11 mouse cellular contexts compared by ENCODE assay signal in the genomic region with DNA sequence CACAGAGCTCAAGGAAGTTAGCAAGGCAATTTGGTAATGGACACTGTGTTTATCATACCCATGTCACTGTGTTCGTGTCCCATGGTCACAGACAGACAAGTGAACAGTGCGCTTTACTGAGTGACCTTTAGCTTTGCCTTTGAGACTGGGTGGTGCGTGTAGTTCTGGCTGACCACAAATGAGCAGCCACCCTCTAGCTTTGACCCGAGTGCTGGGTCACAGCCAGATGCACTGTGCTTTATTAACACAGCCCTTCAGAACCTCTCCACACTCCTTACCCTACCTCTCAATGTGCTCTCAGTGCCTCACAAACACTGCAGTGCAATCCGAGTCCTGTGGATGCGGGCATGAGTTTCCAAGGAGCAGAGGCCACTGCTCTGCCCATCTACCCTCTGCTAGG. TPM values are rescaled to one million over a fixed set of nuclear protein-coding genes. Genes with fewer than 3 reads are reported as not detected.
DNase-seq lines count a peak whose midpoint lies in the region; ATAC-seq and TF ChIP-seq lines count a peak whose summit lies in the region.
"Had no signal": no experiment of that assay in that cellular context is flagged by ENCODE, and none has a peak within 500 bp of the region (broad histone marks: within the 10 kb centered on the region; RNA-seq: fewer than 3 reads in every experiment).

No protein-coding gene starts in this region.

- no peak overlapping the region for H3K9ac ChIP-seq in intestine, embryonic 16.5 days (ENCODE audit: low read depth, low read length)
- H3K9ac ChIP-seq in intestine, embryonic 15.5 days: no peak overlapping the region
- no peak overlapping the region for H3K9ac ChIP-seq in kidney, postnatal 0 days (ENCODE audit: low read depth, low read length)
- H3K9ac ChIP-seq in hindbrain, embryonic 12.5 days: no peak overlapping the region
- H3K9ac ChIP-seq: heart, embryonic 13.5 days; midbrain, embryonic 13.5 days had no signal

- no peak overlapping the region for H3K4me2 ChIP-seq in intestine, embryonic 16.5 days (ENCODE audit: low read depth, low read length)
- H3K4me2 ChIP-seq in intestine, embryonic 15.5 days (replicated peaks): no peak overlapping the region
- no peak overlapping the region for H3K4me2 ChIP-seq in kidney, postnatal 0 days (ENCODE audit: low read length)
- no peak overlapping the region for H3K4me2 ChIP-seq in hindbrain, embryonic 12.5 days (replicated peaks)
- H3K4me2 ChIP-seq: heart, embryonic 13.5 days; midbrain, embryonic 13.5 days had no signal

- DNase-seq in kidney, postnatal 0 days (ENCODE audit: low spot score): no peak
- peak; percentile 84 for DNase-seq in lung, postnatal 25 days (ENCODE audit: low spot score)
- DNase-seq in left cerebral cortex, postnatal 36 days (ENCODE audit: low spot score in 2 of 2): no peak
- DNase-seq: right cerebral cortex, postnatal 25 days had no signal

- no peaks in the 10 kb centered on the region for H3K27me3 ChIP-seq in intestine, embryonic 16.5 days (replicated peaks; ENCODE audit: control insufficient read depth, insufficient read depth, low read length)
- H3K27me3 ChIP-seq in intestine, embryonic 15.5 days (replicated peaks): no peaks in the 10 kb centered on the region
- H3K27me3 ChIP-seq in kidney, postnatal 0 days (ENCODE audit: insufficient read depth, low read length): no peaks in the 10 kb centered on the region
- H3K27me3 ChIP-seq in hindbrain, embryonic 12.5 days: no peaks in the 10 kb centered on the region
- H3K27me3 ChIP-seq: heart, embryonic 13.5 days; midbrain, embryonic 13.5 days had no signal

- intact Hi-C loops in left cerebral cortex, postnatal 36 days (cut with DNase I): no loop called here

- H3K4me3 ChIP-seq in intestine, embryonic 16.5 days (ENCODE audit: low read length): no peak overlapping the region
- H3K4me3 ChIP-seq in intestine, embryonic 15.5 days (replicated peaks): no peak overlapping the region
- no peak overlapping the region for H3K4me3 ChIP-seq in brown adipose tissue, adult 24 weeks (ENCODE audit: insufficient read depth, low read depth, low read length)
- no peak overlapping the region for H3K4me3 ChIP-seq in kidney, postnatal 0 days (replicated peaks; ENCODE audit: low read depth, low read length)
- no peak overlapping the region for H3K4me3 ChIP-seq in hindbrain, embryonic 12.5 days
- H3K4me3 ChIP-seq: forebrain, embryonic 10.5 days; heart, embryonic 13.5 days; midbrain, embryonic 13.5 days had no signal

- peaks cover 5% of the 10 kb centered on the region; the same call in 1 of the 2 replicates for H3K36me3 ChIP-seq in intestine, embryonic 16.5 days (ENCODE audit: control insufficient read depth, insufficient read depth, low read length)
- 0 out of 2 replicates have a peak, but pooled peaks cover 2% of the 10 kb centered on the region for H3K36me3 ChIP-seq in intestine, embryonic 15.5 days
- H3K36me3 ChIP-seq in kidney, postnatal 0 days (ENCODE audit: insufficient read depth, low read length): 0 out of 2 replicates have a peak, but pooled peaks cover 4% of the 10 kb centered on the region
- 0 out of 2 replicates have a peak, but pooled peaks cover 12% of the 10 kb centered on the region for H3K36me3 ChIP-seq in hindbrain, embryonic 12.5 days

- peak overlapping the region; percentile 23 for H3K27ac ChIP-seq in intestine, embryonic 16.5 days (ENCODE audit: low read length)
- H3K27ac ChIP-seq in intestine, embryonic 15.5 days: no peak overlapping the region
- H3K27ac ChIP-seq in brown adipose tissue, adult 24 weeks (replicated peaks; ENCODE audit: low read depth, low read length): peak overlapping the region; percentile 77
- H3K27ac ChIP-seq in kidney, postnatal 0 days: peak overlapping the region; percentile 34; the same call in 1 of the 2 replicates
- no peak overlapping the region for H3K27ac ChIP-seq in hindbrain, embryonic 12.5 days
- H3K27ac ChIP-seq: forebrain, embryonic 10.5 days; heart, embryonic 13.5 days; midbrain, embryonic 13.5 days had no signal

- no peak for ATAC-seq in intestine, embryonic 16.5 days
- no peak for ATAC-seq in intestine, embryonic 15.5 days
- no peak for ATAC-seq in kidney, postnatal 0 days (replicated peaks; ENCODE audit: low FRiP score, low read depth)
- no peak for ATAC-seq in hindbrain, embryonic 12.5 days (ENCODE audit: low FRiP score)
- ATAC-seq: midbrain, embryonic 13.5 days had no signal

- WGBS in intestine, embryonic 16.5 days: 77% methylated on average over 6 of the region's 6 CpGs
- WGBS in intestine, embryonic 15.5 days: 82% methylated on average over 6 of the region's 6 CpGs
- WGBS in kidney, postnatal 0 days: 72% methylated on average over 6 of the region's 6 CpGs
- WGBS in hindbrain, embryonic 12.5 days: 86% methylated on average over 6 of the region's 6 CpGs

- TF ChIP-seq CTCF in kidney, postnatal 0 days (IDR thresholded peaks at IDR 0.05; ENCODE audit: low read depth): no peak

- H3K4me1 ChIP-seq in intestine, embryonic 16.5 days (ENCODE audit: control insufficient read depth, insufficient read depth, low read length): peaks cover 34% of the 10 kb centered on the region
- peaks cover 21% of the 10 kb centered on the region; the same call in 1 of the 2 replicates for H3K4me1 ChIP-seq in intestine, embryonic 15.5 days (replicated peaks)
- peaks cover 44% of the 10 kb centered on the region for H3K4me1 ChIP-seq in brown adipose tissue, adult 24 weeks (ENCODE audit: control insufficient read depth, insufficient read depth, insufficient read length, low read length)
- H3K4me1 ChIP-seq in kidney, postnatal 0 days (replicated peaks; ENCODE audit: insufficient read depth, low read length): peaks cover 15% of the 10 kb centered on the region; the same call in 1 of the 2 replicates
- peaks cover 26% of the 10 kb centered on the region for H3K4me1 ChIP-seq in hindbrain, embryonic 12.5 days

- no peaks in the 10 kb centered on the region for H3K9me3 ChIP-seq in intestine, embryonic 16.5 days (ENCODE audit: control insufficient read depth, low read length)
- no peaks in the 10 kb centered on the region for H3K9me3 ChIP-seq in intestine, embryonic 15.5 days
- H3K9me3 ChIP-seq in kidney, postnatal 0 days (replicated peaks; ENCODE audit: low read length): no peaks in the 10 kb centered on the region
- no peaks in the 10 kb centered on the region for H3K9me3 ChIP-seq in hindbrain, embryonic 12.5 days (replicated peaks)
- H3K9me3 ChIP-seq: forebrain, embryonic 10.5 days; heart, embryonic 13.5 days; midbrain, embryonic 13.5 days had no signal

RNA-seq across cellular contexts. Expression of gene D17Wsu92e, which starts 27.3 kb away (rescaled TPM):
- polyA plus RNA-seq in intestine, embryonic 16.5 days (2015; fragmentation: Nextera tagmentation; extraction: Ambion mirVana): 14.7 and 20.8 TPM in 2 replicates
- 19.0 and 22.1 TPM in 2 replicates for polyA plus RNA-seq in intestine, embryonic 15.5 days (2015; fragmentation: Nextera tagmentation; extraction: Ambion mirVana)
- polyA plus RNA-seq in brown adipose tissue, adult 24 weeks (2012; ENCODE audit: insufficient read depth, insufficient read length, missing spikeins): 62.2 and 89.1 TPM in 2 replicates
- polyA plus RNA-seq in kidney, postnatal 0 days (2015; fragmentation: Nextera tagmentation; extraction: Ambion mirVana): 19.6 and 20.4 TPM in 2 replicates
- 11.8 and 13.7 TPM in 2 replicates for polyA plus RNA-seq in hindbrain, embryonic 12.5 days (2016; fragmentation: Nextera tagmentation; extraction: Ambion mirVana)
- 100 to 1,000 TPM; 205 to 222 TPM for total RNA-seq in left cerebral cortex, postnatal 36 days (2021)

RNA-seq across cellular contexts. Expression of gene Snrpc, which starts 44.8 kb away (rescaled TPM):
- polyA plus RNA-seq in intestine, embryonic 16.5 days (2015; fragmentation: Nextera tagmentation; extraction: Ambion mirVana): 218 and 242 TPM in 2 replicates
- polyA plus RNA-seq in intestine, embryonic 15.5 days (2015; fragmentation: Nextera tagmentation; extraction: Ambion mirVana): 250 and 266 TPM in 2 replicates
- 50.9 and 79.9 TPM in 2 replicates for polyA plus RNA-seq in brown adipose tissue, adult 24 weeks (2012; ENCODE audit: insufficient read depth, insufficient read length, missing spikeins)
- polyA plus RNA-seq in kidney, postnatal 0 days (2015; fragmentation: Nextera tagmentation; extraction: Ambion mirVana): 258 and 263 TPM in 2 replicates
- polyA plus RNA-seq in hindbrain, embryonic 12.5 days (2016; fragmentation: Nextera tagmentation; extraction: Ambion mirVana): 299 and 327 TPM in 2 replicates
- total RNA-seq in left cerebral cortex, postnatal 36 days (2021): 10 to 100 TPM; 49.7 to 53.0 TPM

Comparison
In these comparisons a context has a peak if more than half of its experiments do, and no peak if none do; other contexts are left out.
1. H3K27ac ChIP-seq: peak in intestine, embryonic 16.5 days (single experiment), brown adipose tissue, adult 24 weeks (single experiment) and kidney, postnatal 0 days (single experiment); none in intestine, embryonic 15.5 days (single experiment) and hindbrain, embryonic 12.5 days (single experiment).